Mouse (Mus musculus) forebrain, embryonic 11.5 days (tissue): ENCODE results near the gene Arl16. TPM values are rescaled to one million over a fixed set of nuclear protein-coding genes. Genes with fewer than 3 reads are reported as not detected.

Source experiments
- ATAC-seq: fragments of 200-750 bp; cut with Nextera tagmentation; replicated peaks from 2 replicates; pipeline ENCODE4 v1.8.0; 2017; ENCODE audit warnings: moderate TSS enrichment; ENCODE audit not compliant: low FRiP score
- DNase-seq: peaks from one replicate; pipeline ENCODE4 v3.0.0-alpha.2; 2017; ENCODE audit warnings: low spot score
- H3K27ac ChIP-seq: fragments of 300-500 bp; sonication (generic); 2 replicates; pipeline ENCODE4 v1.5.1; 2014; ENCODE audit warnings: low read depth, low read length
- H3K27me3 ChIP-seq: fragments of 300-500 bp; sonication (generic); 2 replicates; pipeline ENCODE4 v1.6.1; 2014; ENCODE audit warnings: mild to moderate bottlenecking, low read length, mixed read lengths; ENCODE audit not compliant: control insufficient read depth, insufficient read depth
- H3K36me3 ChIP-seq: fragments of 300-500 bp; sonication (generic); 2 replicates; pipeline ENCODE4 v1.6.1; 2014; ENCODE audit warnings: mild to moderate bottlenecking, low read length, moderate library complexity, mixed read lengths; ENCODE audit not compliant: control insufficient read depth, insufficient read depth
- H3K4me1 ChIP-seq: fragments of 300-500 bp; sonication (generic); replicated peaks from 2 replicates; pipeline ENCODE4 v1.6.1; 2014; ENCODE audit warnings: low read length, mixed read lengths; ENCODE audit not compliant: control insufficient read depth, insufficient read depth
- H3K4me2 ChIP-seq: fragments of 300-500 bp; sonication (generic); 2 replicates; pipeline ENCODE4 v1.6.1; 2014; ENCODE audit warnings: low read depth, mild to moderate bottlenecking, low read length, moderate library complexity, mixed read lengths; ENCODE audit not compliant: severe bottlenecking
- H3K4me3 ChIP-seq: fragments of 300-500 bp; sonication (generic); 2 replicates; pipeline ENCODE4 v1.5.1; 2014; ENCODE audit warnings: low read depth, low read length
- H3K9ac ChIP-seq: fragments of 300-500 bp; sonication (generic); 2 replicates; pipeline ENCODE4 v1.6.1; 2014; ENCODE audit warnings: low read length
- H3K9me3 ChIP-seq: fragments of 300-500 bp; sonication (generic); 2 replicates; pipeline ENCODE4 v1.6.1; 2016; ENCODE audit warnings: low read length, mixed read lengths; ENCODE audit not compliant: control insufficient read depth
- WGBS: fragments of 180-500 bp; shearing (Covaris S2); extraction: QIAGEN DNeasy Blood & Tissue Kit; methylation state at CpG from one replicate; pipeline ENCODE4 v1.1.7; 2014; 5-methylcytosine and 5-hydroxymethylcytosine counted together
- polyA plus RNA-seq: library from polyadenylated mRNA; unstranded; fragments of >200 nt; fragmentation: Nextera tagmentation; extraction: Ambion mirVana; gene quantifications from 2 replicates; pipeline ENCODE4 v1.2.1, GENCODE M21; 2014

The Arl16 gene
- polyA plus RNA-seq, 1 experiment from 2014 or later: 50.1 TPM

- DNase-seq (no peak), ATAC-seq (no peak)
- no peak overlapping the region for H3K4me2 ChIP-seq
- no peaks in the 10 kb centered on the region for H3K36me3 ChIP-seq
- WGBS: 63% methylated on average over 3 of the region's 3 CpGs
- H3K27me3 ChIP-seq: no peaks in the 10 kb centered on the region
- H3K9me3 ChIP-seq: no peaks in the 10 kb centered on the region
- no peak overlapping the region for H3K9ac ChIP-seq
- H3K27ac ChIP-seq: no peak overlapping the region
- no peak overlapping the region for H3K4me3 ChIP-seq
- no peaks in the 10 kb centered on the region for H3K4me1 ChIP-seq
Observed at GRCm38 (mm10) chr11:120452246-120452645, 15.2 kb downstream of the Arl16 start.

GRCm38 (mm10) chr11:120447179-120447578 is 20.2 kb downstream of the Arl16 start:
- no peak for DNase-seq
- Histone ChIP-seq H3K9me3 (no peaks in the 10 kb centered on the region), H3K36me3 (no peaks in the 10 kb centered on the region), H3K9ac (no peak overlapping the region), H3K4me3 (no peak overlapping the region), H3K27ac (no peak overlapping the region), H3K4me1 (no peaks in the 10 kb centered on the region), H3K4me2 (no peak overlapping the region), H3K27me3 (no peaks in the 10 kb centered on the region)
- WGBS: 84% methylated on average over 7 of the region's 7 CpGs
- no peak for ATAC-seq

GRCm38 (mm10) chr11:120445475-120445874 is 21.9 kb downstream of the Arl16 start:
- no peak overlapping the region for H3K27ac ChIP-seq
- H3K9me3 ChIP-seq: no peaks in the 10 kb centered on the region
- no peak overlapping the region for H3K4me2 ChIP-seq
- H3K27me3 ChIP-seq: no peaks in the 10 kb centered on the region
- no peak overlapping the region for H3K4me3 ChIP-seq
- H3K4me1 ChIP-seq: no peaks in the 10 kb centered on the region
- H3K36me3 ChIP-seq: no peaks in the 10 kb centered on the region
- no peak for ATAC-seq
- WGBS: 78% methylated on average over 3 of the region's 3 CpGs
- DNase-seq: no peak
- H3K9ac ChIP-seq: no peak overlapping the region

- Histone ChIP-seq H3K27me3 (no peaks in the 10 kb centered on the region), H3K4me1 (no peaks in the 10 kb centered on the region), H3K9ac (no peak overlapping the region), H3K4me3 (no peak overlapping the region), H3K9me3 (no peaks in the 10 kb centered on the region), H3K4me2 (no peak overlapping the region), H3K27ac (no peak overlapping the region), H3K36me3 (no peaks in the 10 kb centered on the region)
- WGBS: 74% methylated on average over 6 of the region's 6 CpGs
- ATAC-seq (no peak), DNase-seq (no peak)
Observed at GRCm38 (mm10) chr11:120444106-120444505, 23.3 kb downstream of the Arl16 start.

GRCm38 (mm10) chr11:120442765-120443280 is 24.6 kb downstream of the Arl16 start:
- DNase-seq: no peak
- 81% methylated on average over 3 of the region's 3 CpGs for WGBS
- Histone ChIP-seq H3K9me3 (no peaks in the 10 kb centered on the region), H3K4me1 (no peaks in the 10 kb centered on the region), H3K27me3 (no peaks in the 10 kb centered on the region), H3K27ac (no peak overlapping the region), H3K4me3 (no peak overlapping the region), H3K9ac (no peak overlapping the region), H3K36me3 (no peaks in the 10 kb centered on the region), H3K4me2 (no peak overlapping the region)
- ATAC-seq: no peak

- H3K9ac ChIP-seq: no peak within 1 kb of the TSS
- no peak within 1 kb of the TSS for H3K4me3 ChIP-seq
- DNase-seq (no peak), ATAC-seq (no peak)
- no peaks in the 10 kb centered on the region for H3K4me1 ChIP-seq
- H3K9me3 ChIP-seq: no peaks in the 10 kb centered on the region
- no peak within 1 kb of the TSS for H3K4me2 ChIP-seq
- no peaks in the 10 kb centered on the region for H3K36me3 ChIP-seq
- no peak within 1 kb of the TSS for H3K27ac ChIP-seq
- 88% methylated on average over 3 of the region's 3 CpGs for WGBS
- no peaks in the 10 kb centered on the region for H3K27me3 ChIP-seq
Observed at GRCm38 (mm10) chr11:120442344-120442743, 25.1 kb downstream of the Arl16 start, which contains the start of gene Tspan10. Tspan10 (plus strand) TSS chr11:120442644.

GRCm38 (mm10) chr11:120437857-120438385 is 29.5 kb downstream of the Arl16 start:
- Histone ChIP-seq H3K4me2 (peak overlapping the region; percentile 89; the same call in 1 of the 2 replicates), H3K27me3 (no peaks in the 10 kb centered on the region), H3K9me3 (no peaks in the 10 kb centered on the region), H3K9ac (peak overlapping the region; percentile 98), H3K4me1 (peaks cover 4% of the 10 kb centered on the region; the same call in 1 of the 2 replicates), H3K4me3 (peak overlapping the region; percentile 98), H3K27ac (no peak overlapping the region), H3K36me3 (no peaks in the 10 kb centered on the region; the same call in 1 of the 2 replicates)
- 31% methylated on average over 12 of the region's 12 CpGs for WGBS
- no peak for ATAC-seq
- no peak for DNase-seq

GRCm38 (mm10) chr11:120437152-120437856 is 30.1 kb downstream of the Arl16 start, which contains the start of gene Nploc4:
Nploc4 (minus strand) TSS chr11:120437708.
- H3K4me3 ChIP-seq: peak within 1 kb of the TSS; percentile 98
- peaks cover 4% of the 10 kb centered on the region; the same call in 1 of the 2 replicates for H3K4me1 ChIP-seq
- DNase-seq (peak; percentile 96), ATAC-seq (peak; percentile 92)
- peak within 1 kb of the TSS; percentile 58 for H3K27ac ChIP-seq
- no peaks in the 10 kb centered on the region; the same call in 1 of the 2 replicates for H3K36me3 ChIP-seq
- no peaks in the 10 kb centered on the region for H3K27me3 ChIP-seq
- H3K9ac ChIP-seq: peak within 1 kb of the TSS; percentile 98
- no peaks in the 10 kb centered on the region for H3K9me3 ChIP-seq
- peak within 1 kb of the TSS; percentile 89 for H3K4me2 ChIP-seq
- under 1% methylated on average over 73 of the region's 77 CpGs for WGBS
